Mouse (Mus musculus): ENCODE data around the gene Sv2b. TPM values are rescaled to one million over a fixed set of nuclear protein-coding genes. Genes with fewer than 3 reads are reported as not detected.

Sv2b gene
- polyA plus RNA-seq, 1 experiment from 2014 or later = 0.11 TPM

GRCm38 (mm10) chr7:75167481-75167880 lies 141.6 kb downstream of the Sv2b start:
- DNase-seq (ENCODE audit: low spot score) = no peak
- Histone ChIP-seq H3K4me3 (ENCODE audit: low read depth, low read length) (no peak overlapping the region), H3K9ac (ENCODE audit: low read depth, low read length) (no peak overlapping the region), H3K27ac (ENCODE audit: low read depth, low read length) (no peak overlapping the region), H3K4me1 (replicated peaks; ENCODE audit: control insufficient read depth, insufficient read depth, low read length) (no peaks in the 10 kb centered on the region), H3K9me3 (ENCODE audit: control insufficient read depth, low read length) (no peaks in the 10 kb centered on the region), H3K4me2 (no peak overlapping the region), H3K36me3 (ENCODE audit: control insufficient read depth, insufficient read depth, low read length) (no peaks in the 10 kb centered on the region), H3K27me3 (replicated peaks; ENCODE audit: control insufficient read depth, insufficient read depth, low read length) (no peaks in the 10 kb centered on the region)
- ATAC-seq (replicated peaks; ENCODE audit: low FRiP score) = no peak
- 73% methylated on average over 3 of the region's 3 CpGs for WGBS

GRCm38 (mm10) chr7:75147174-75147573 lies 161.9 kb downstream of the Sv2b start:
- H3K36me3 ChIP-seq (ENCODE audit: control insufficient read depth, insufficient read depth, low read length) = no peaks in the 10 kb centered on the region
- H3K4me3 ChIP-seq (ENCODE audit: low read depth, low read length) = no peak overlapping the region
- DNase-seq (ENCODE audit: low spot score) = no peak
- H3K27ac ChIP-seq (ENCODE audit: low read depth, low read length) = no peak overlapping the region
- H3K27me3 ChIP-seq (replicated peaks; ENCODE audit: control insufficient read depth, insufficient read depth, low read length) = no peaks in the 10 kb centered on the region
- H3K4me2 ChIP-seq = no peak overlapping the region
- no peaks in the 10 kb centered on the region; the same call in 1 of the 2 replicates for H3K4me1 ChIP-seq (replicated peaks; ENCODE audit: control insufficient read depth, insufficient read depth, low read length)
- no peak for ATAC-seq (replicated peaks; ENCODE audit: low FRiP score)
- no peak overlapping the region for H3K9ac ChIP-seq (ENCODE audit: low read depth, low read length)
- no peaks in the 10 kb centered on the region for H3K9me3 ChIP-seq (ENCODE audit: control insufficient read depth, low read length)
- WGBS = 77% methylated on average over 1 of the region's 1 CpGs

- WGBS = 21% methylated on average over 2 of the region's 2 CpGs
- H3K9me3 ChIP-seq (ENCODE audit: control insufficient read depth, low read length) = no peaks in the 10 kb centered on the region
Measured at GRCm38 (mm10) chr7:75142800-75143199, 166.3 kb downstream of the Sv2b start.

GRCm38 (mm10) chr7:75141919-75142700 lies 167.0 kb downstream of the Sv2b start:
- Histone ChIP-seq H3K27ac (ENCODE audit: low read depth, low read length) (no peak overlapping the region), H3K4me3 (ENCODE audit: low read depth, low read length) (peak overlapping the region; percentile 16), H3K27me3 (replicated peaks; ENCODE audit: control insufficient read depth, insufficient read depth, low read length) (peaks cover 2% of the 10 kb centered on the region), H3K4me1 (replicated peaks; ENCODE audit: control insufficient read depth, insufficient read depth, low read length) (no peaks in the 10 kb centered on the region; the same call in 1 of the 2 replicates), H3K9ac (ENCODE audit: low read depth, low read length) (no peak overlapping the region), H3K36me3 (ENCODE audit: control insufficient read depth, insufficient read depth, low read length) (no peaks in the 10 kb centered on the region), H3K4me2 (peak overlapping the region; percentile 56), H3K9me3 (ENCODE audit: control insufficient read depth, low read length) (no peaks in the 10 kb centered on the region)
- 7% methylated on average over 17 of the region's 17 CpGs for WGBS
- ATAC-seq (replicated peaks; ENCODE audit: low FRiP score) (no peak), DNase-seq (ENCODE audit: low spot score) (no peak)

More at GRCm38 (mm10) chr7:75142800-75143199, 166.3 kb downstream of the Sv2b start:
- Histone ChIP-seq H3K27me3 (replicated peaks; ENCODE audit: control insufficient read depth, insufficient read depth, low read length) (peaks cover 2% of the 10 kb centered on the region), H3K4me3 (ENCODE audit: low read depth, low read length) (no peak overlapping the region), H3K27ac (ENCODE audit: low read depth, low read length) (no peak overlapping the region), H3K9ac (ENCODE audit: low read depth, low read length) (no peak overlapping the region), H3K4me2 (no peak overlapping the region), H3K4me1 (replicated peaks; ENCODE audit: control insufficient read depth, insufficient read depth, low read length) (no peaks in the 10 kb centered on the region; the same call in 1 of the 2 replicates), H3K36me3 (ENCODE audit: control insufficient read depth, insufficient read depth, low read length) (no peaks in the 10 kb centered on the region)
- ATAC-seq (replicated peaks; ENCODE audit: low FRiP score) = no peak
- DNase-seq (ENCODE audit: low spot score) = no peak

- Histone ChIP-seq H3K9ac (ENCODE audit: low read depth, low read length) (no peak overlapping the region), H3K36me3 (ENCODE audit: control insufficient read depth, insufficient read depth, low read length) (no peaks in the 10 kb centered on the region), H3K27me3 (replicated peaks; ENCODE audit: control insufficient read depth, insufficient read depth, low read length) (peaks cover 2% of the 10 kb centered on the region), H3K27ac (ENCODE audit: low read depth, low read length) (no peak overlapping the region), H3K9me3 (ENCODE audit: control insufficient read depth, low read length) (no peaks in the 10 kb centered on the region), H3K4me3 (ENCODE audit: low read depth, low read length) (no peak overlapping the region), H3K4me2 (no peak overlapping the region), H3K4me1 (replicated peaks; ENCODE audit: control insufficient read depth, insufficient read depth, low read length) (no peaks in the 10 kb centered on the region; the same call in 1 of the 2 replicates)
- ATAC-seq (replicated peaks; ENCODE audit: low FRiP score) (no peak), DNase-seq (ENCODE audit: low spot score) (no peak)
- WGBS = 90% methylated on average over 2 of the region's 2 CpGs
Measured at GRCm38 (mm10) chr7:75139306-75139705, 169.8 kb downstream of the Sv2b start.

GRCm38 (mm10) chr7:75134710-75135617 lies 174.1 kb downstream of the Sv2b start:
- Histone ChIP-seq H3K27ac (ENCODE audit: low read depth, low read length) (no peak overlapping the region), H3K9me3 (ENCODE audit: control insufficient read depth, low read length) (no peaks in the 10 kb centered on the region), H3K4me3 (ENCODE audit: low read depth, low read length) (no peak overlapping the region), H3K4me2 (no peak overlapping the region), H3K9ac (ENCODE audit: low read depth, low read length) (no peak overlapping the region), H3K4me1 (replicated peaks; ENCODE audit: control insufficient read depth, insufficient read depth, low read length) (no peaks in the 10 kb centered on the region), H3K27me3 (replicated peaks; ENCODE audit: control insufficient read depth, insufficient read depth, low read length) (no peaks in the 10 kb centered on the region), H3K36me3 (ENCODE audit: control insufficient read depth, insufficient read depth, low read length) (no peaks in the 10 kb centered on the region)
- DNase-seq (ENCODE audit: low spot score) (no peak), ATAC-seq (replicated peaks; ENCODE audit: low FRiP score) (no peak)
- WGBS = 32% methylated on average over 14 of the region's 15 CpGs

- Histone ChIP-seq H3K27ac (ENCODE audit: low read depth, low read length) (no peak overlapping the region), H3K4me2 (no peak overlapping the region), H3K36me3 (ENCODE audit: control insufficient read depth, insufficient read depth, low read length) (no peaks in the 10 kb centered on the region), H3K9ac (ENCODE audit: low read depth, low read length) (no peak overlapping the region), H3K4me1 (replicated peaks; ENCODE audit: control insufficient read depth, insufficient read depth, low read length) (no peaks in the 10 kb centered on the region), H3K27me3 (replicated peaks; ENCODE audit: control insufficient read depth, insufficient read depth, low read length) (no peaks in the 10 kb centered on the region), H3K9me3 (ENCODE audit: control insufficient read depth, low read length) (no peaks in the 10 kb centered on the region), H3K4me3 (ENCODE audit: low read depth, low read length) (no peak overlapping the region)
- WGBS = 84% methylated on average over 4 of the region's 4 CpGs
- no peak for ATAC-seq (replicated peaks; ENCODE audit: low FRiP score)
- no peak for DNase-seq (ENCODE audit: low spot score)
Measured at GRCm38 (mm10) chr7:75128036-75128435, 181.0 kb downstream of the Sv2b start.

- Histone ChIP-seq H3K9me3 (ENCODE audit: control insufficient read depth, low read length) (no peaks in the 10 kb centered on the region), H3K4me1 (replicated peaks; ENCODE audit: control insufficient read depth, insufficient read depth, low read length) (no peaks in the 10 kb centered on the region), H3K4me2 (no peak overlapping the region), H3K36me3 (ENCODE audit: control insufficient read depth, insufficient read depth, low read length) (no peaks in the 10 kb centered on the region), H3K9ac (ENCODE audit: low read depth, low read length) (no peak overlapping the region), H3K27ac (ENCODE audit: low read depth, low read length) (no peak overlapping the region), H3K27me3 (replicated peaks; ENCODE audit: control insufficient read depth, insufficient read depth, low read length) (no peaks in the 10 kb centered on the region), H3K4me3 (ENCODE audit: low read depth, low read length) (no peak overlapping the region)
- ATAC-seq (replicated peaks; ENCODE audit: low FRiP score) (no peak), DNase-seq (ENCODE audit: low spot score) (no peak)
- 77% methylated on average over 5 of the region's 5 CpGs for WGBS
Measured at GRCm38 (mm10) chr7:75124067-75124466, 185.0 kb downstream of the Sv2b start.

Data from liver, embryonic 11.5 days (tissue).